17 mouse cellular contexts compared by ENCODE assay signal in the genomic region with DNA sequence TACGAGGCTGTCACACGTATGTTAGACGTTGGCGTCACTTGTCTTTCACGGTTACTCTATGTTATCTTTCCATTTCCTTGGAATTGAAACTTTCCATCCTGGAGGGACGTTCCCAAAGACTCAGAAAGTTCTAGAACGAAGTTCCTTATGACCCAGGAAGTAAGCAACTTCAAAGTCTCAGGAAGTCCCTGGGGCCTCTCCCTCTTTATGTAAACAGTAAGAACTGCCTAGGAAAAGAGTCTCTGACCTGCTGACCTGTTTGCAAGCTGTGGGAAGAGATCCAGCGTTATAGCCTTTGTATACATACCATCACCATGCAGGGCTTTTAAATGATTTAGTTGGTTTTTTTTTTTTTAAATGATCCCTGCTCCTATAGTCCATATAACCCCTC.
"Had no signal": no experiment of that assay in that cellular context is flagged by ENCODE, and none has a peak within 500 bp of the region (broad histone marks: within the 10 kb centered on the region; RNA-seq: fewer than 3 reads in every experiment).

No protein-coding gene starts in this region.

- H3K9me3 ChIP-seq: kidney, embryonic 15.5 days; midbrain, embryonic 10.5 days; midbrain, embryonic 13.5 days had no signal

- DNase-seq: kidney, adult 11 months; kidney, adult 8-10 months; kidney, postnatal 10 days; layer of hippocampus, postnatal 36 days; liver, postnatal 0 days; thymus, adult 2 months; thymus, postnatal 14 days; thymus, postnatal 4 days had no signal

- H3K4me3 ChIP-seq: kidney, embryonic 15.5 days; left cerebral cortex, adult 2 months; megakaryocyte, embryonic 14.5 days; midbrain, embryonic 10.5 days; midbrain, embryonic 13.5 days; myocyte had no signal

- H3K27ac ChIP-seq: kidney, embryonic 15.5 days; left cerebral cortex, adult 2 months; liver, embryonic 14.5 days; midbrain, embryonic 10.5 days; midbrain, embryonic 13.5 days had no signal

- ATAC-seq: hindbrain, embryonic 16.5 days; liver, postnatal 0 days; midbrain, embryonic 13.5 days; midbrain, embryonic 16.5 days had no signal

- H3K4me1 ChIP-seq: kidney, embryonic 15.5 days; megakaryocyte, embryonic 14.5 days; midbrain, embryonic 10.5 days; midbrain, embryonic 13.5 days had no signal

- H3K4me2 ChIP-seq: kidney, embryonic 15.5 days; midbrain, embryonic 13.5 days had no signal

- H3K36me3 ChIP-seq: kidney, embryonic 15.5 days; midbrain, embryonic 10.5 days; midbrain, embryonic 13.5 days had no signal

- H3K9ac ChIP-seq: kidney, embryonic 15.5 days; liver, embryonic 14.5 days; liver, postnatal 0 days; midbrain, embryonic 13.5 days had no signal

- H3K27me3 ChIP-seq: kidney, embryonic 15.5 days; megakaryocyte, embryonic 14.5 days; midbrain, embryonic 13.5 days had no signal
